Mouse (Mus musculus) ovary, postnatal 14 days (tissue): Measurements from ENCODE around the gene Tmem38b.

Experiments used
- DNase-seq: peaks from one replicate; pipeline ENCODE4 v3.0.0; 2022; ENCODE audit warnings: low spot score

Tmem38b gene

DNA sequence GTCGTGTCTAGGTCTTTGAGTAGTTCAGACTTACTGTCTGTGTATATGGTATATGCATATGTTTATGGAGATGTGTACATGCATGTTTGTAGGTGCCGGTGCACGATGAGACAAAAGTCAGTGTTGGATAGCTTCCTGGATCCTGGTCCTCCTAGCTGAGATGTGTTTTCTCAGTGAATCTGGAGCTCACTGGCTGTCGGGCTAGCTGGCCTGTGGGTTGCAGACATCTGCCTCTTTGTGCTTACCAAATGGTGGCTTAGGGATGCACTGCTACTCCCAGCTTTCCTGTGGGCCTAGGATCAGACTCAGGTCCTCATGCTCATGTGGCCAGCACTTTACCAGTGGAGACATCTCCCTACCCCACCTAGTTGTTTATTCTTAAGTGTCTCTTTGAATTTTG lies 4.2 kb downstream of the Tmem38b start:
- no peak for DNase-seq

DNA sequence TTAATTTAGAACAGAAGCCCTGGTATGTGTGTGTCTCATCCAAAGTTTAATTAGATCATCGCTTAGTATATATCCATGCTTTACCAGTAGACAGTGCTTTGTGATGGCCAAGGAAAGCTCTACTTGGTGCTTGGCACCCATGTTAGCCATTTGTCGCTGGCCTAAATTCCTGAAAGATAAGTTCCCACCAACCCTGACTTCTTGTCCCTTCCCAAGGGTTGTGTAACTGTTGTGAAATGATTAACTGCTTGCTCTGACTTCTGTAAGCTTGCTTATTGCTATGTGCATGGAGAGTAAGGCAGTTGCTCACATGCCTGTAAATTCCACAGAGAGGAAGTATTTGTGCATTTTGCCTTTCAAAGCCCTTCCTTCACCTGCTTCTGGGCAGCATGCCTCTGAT lies 4.7 kb downstream of the Tmem38b start:
- no peak for DNase-seq

DNA sequence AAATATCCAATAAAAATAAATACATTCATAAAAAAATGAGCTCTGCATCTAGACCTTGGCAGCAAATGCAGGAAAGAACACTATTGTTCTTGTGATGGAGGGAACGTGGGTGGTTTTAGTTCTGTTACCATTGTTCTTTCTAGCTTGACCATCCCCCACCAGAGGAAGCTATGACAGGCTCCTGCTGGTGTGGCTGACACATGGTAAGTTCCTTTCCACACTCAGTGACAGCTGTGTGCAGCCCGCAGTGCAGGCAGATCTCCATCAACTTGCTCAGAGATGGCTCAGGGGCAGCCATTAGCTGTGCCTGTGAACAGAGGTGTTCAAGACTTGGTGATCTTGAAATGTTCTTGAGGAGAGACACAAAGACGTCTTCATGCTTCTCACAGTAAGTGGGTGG lies 6.5 kb downstream of the Tmem38b start:
- no peak for DNase-seq

DNA sequence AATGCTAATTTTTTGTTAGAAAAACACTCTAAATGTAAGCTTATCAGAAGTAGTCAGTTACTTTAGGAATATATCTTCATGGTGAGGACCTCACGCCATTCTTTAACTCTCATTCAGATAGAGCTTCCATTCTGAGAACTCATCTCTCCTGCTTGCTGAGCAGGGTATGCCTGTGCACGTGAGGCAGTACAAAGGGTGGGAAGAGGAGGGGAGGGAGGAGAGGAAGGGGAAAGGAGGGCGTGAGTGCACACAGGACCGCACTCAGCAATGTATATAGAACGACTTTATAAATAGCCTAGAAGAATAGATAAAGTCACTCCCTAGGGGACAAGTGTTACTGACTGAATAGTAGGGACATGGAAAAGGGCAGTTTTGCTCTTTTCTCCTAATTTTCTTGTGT lies 11.1 kb downstream of the Tmem38b start:
- no peak for DNase-seq

DNA sequence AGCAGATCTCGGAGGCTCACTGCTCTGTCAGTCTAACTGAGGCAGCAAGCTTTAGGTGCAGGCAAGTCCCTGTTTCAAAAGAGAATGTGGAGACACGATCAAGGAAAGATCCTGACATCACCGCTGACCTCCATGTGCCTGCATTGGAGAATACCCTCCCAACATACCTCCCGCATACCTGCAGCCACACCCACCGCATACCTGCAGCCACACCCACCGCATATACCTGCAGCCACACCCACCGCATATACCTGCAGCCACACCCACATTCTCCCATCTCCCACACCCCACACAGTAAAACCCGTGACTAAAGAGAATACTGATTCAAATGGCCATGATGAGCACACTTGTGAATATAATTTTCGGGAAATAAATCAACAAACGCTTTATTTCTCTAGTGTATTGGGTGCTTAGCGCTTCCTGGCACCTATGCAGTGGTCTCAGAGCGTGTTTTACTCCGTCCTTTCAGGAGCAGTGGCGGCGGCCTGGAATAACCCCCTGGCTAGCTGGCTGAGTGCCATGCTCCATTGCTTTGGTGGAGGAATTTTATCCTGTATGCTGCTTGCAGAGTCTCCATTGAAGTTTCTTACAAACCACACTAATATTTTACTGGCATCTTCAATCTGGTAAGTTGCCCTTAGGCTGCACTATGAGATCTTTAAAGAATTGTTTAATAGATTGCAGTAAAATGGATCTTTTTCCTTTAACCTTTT lies 14.5 kb downstream of the Tmem38b start:
- peak; percentile 11 for DNase-seq

DNA sequence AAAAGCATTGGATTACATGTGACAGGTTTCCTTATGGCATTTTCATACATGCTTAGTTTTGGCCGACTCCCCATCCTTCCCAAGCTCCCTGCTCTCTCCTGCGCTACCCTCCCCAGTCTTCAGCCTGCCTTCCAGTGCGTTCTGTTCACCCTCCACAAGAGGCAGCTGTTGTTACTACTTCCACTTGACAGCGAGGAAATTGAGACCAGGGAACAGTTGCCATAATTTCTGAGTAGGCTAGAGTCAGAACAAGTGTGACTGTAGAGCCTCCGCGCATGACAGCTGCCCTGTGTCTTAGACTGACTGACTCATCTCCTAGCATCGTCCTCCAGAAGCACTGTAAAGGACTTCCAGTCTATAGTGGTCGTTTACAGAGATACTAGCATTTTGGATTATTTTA lies 17.7 kb downstream of the Tmem38b start:
- no peak for DNase-seq

DNA sequence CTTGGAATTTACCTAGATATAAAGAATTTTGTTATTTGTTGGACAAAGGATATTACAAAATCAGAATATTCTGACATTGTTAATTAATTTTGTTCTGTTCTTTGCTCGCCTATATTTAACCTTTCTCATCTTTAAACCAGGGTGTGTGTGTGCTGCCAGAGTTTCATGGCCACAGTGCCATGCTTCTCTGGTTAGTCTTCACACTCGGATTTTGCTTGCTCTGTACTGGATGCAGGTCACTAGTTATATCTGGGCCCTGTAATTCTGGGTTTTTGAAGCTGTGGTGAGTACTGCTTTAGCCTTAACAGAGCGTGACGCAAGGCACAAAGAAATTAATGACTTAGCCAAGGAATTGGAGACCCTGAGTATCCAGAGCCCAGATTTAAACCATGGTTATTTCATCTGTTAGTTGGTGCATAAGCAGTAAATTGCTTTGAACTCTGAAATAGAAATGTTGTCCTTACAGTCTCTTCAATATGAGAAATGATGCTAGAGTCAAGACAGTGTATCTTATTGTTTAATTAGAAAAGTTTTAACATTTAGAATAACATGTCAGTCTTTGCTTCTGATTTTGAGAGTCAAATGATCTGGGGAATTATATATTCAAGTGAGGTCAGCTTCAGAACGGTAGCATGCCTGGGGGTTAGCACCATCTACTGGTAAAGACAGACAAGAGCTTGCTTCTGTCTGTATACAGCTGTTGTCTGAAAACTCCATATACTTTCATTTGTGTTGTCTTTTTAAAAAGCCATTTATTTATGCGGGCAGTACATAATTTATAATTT lies 19.2 kb downstream of the Tmem38b start:
- DNase-seq: no peak

DNA sequence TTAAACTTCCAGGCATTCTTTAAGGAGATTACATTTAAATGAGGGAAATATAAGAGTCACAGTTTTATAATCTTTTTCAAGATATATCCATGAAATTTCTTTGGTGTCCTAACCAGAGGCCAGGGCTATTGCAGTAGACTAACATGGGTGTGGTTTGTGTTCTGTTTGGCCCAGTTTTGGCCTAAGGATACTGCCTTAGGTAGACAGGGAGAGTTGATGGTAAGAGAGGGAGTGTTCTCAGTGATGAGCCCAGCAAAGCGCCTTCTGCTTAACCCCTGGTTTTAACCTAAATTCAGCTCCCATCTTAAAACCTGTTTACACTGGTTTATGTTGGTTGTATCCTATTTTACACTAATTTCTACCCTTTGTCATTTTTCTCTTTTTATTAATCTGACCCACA lies 19.8 kb downstream of the Tmem38b start:
- DNase-seq: no peak

DNA sequence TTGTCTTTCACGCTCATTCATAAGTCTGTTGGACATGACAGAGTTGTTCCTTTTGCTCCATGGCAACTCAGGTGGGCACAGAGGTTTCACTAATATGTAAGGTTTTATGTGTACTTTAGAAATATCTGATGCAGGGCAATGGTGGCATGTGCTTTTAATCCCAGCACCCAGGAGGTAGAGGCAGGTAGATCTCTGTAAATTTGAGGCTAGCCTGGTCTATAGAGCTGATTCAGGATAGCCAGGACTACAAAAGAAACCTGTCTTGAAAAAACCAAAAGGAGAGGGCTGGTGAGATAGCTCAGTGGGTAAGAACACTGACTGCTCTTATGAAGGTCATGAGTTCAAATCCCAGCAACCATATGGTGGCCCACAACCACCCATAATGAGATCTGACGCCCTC lies 20.5 kb downstream of the Tmem38b start:
- DNase-seq: no peak

DNA sequence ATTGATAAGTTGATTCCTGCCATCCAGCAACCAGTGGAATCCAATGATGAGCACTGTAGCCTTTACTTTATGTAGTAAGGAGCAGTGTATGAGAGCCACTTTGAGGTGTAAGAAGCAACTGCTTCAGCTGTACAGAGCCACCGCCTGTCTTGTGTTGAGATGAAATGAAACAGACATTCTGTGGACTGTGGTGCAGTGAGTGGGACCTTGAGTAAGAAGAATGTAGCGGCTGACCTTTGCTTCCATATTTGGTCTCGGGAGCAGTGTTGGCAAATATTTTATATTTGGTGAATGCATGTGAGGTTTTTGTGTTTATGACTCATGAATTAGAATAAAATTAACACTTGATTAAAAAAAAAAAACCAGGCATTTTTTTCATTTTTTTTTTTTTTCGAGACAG lies 21.7 kb downstream of the Tmem38b start:
- DNase-seq: no peak

DNA sequence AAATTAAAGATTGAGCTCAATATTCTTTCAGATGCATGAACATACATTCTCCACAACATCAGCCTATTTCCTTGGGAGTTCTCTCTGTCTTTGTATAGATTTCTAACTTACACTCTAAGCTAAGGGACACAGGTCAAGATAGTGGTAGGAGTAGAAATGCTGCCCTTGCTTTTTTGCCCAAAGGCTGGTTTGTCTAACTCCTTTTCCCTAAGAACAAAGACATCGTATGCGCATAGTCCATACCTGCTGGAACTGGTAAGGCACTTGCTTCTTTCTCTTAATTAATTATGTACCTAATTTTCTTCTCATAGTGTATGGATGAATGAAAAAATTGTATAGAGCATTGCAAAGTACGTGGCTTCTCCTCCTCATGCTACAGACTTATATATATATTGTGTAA lies 22.5 kb downstream of the Tmem38b start:
- no peak for DNase-seq

DNA sequence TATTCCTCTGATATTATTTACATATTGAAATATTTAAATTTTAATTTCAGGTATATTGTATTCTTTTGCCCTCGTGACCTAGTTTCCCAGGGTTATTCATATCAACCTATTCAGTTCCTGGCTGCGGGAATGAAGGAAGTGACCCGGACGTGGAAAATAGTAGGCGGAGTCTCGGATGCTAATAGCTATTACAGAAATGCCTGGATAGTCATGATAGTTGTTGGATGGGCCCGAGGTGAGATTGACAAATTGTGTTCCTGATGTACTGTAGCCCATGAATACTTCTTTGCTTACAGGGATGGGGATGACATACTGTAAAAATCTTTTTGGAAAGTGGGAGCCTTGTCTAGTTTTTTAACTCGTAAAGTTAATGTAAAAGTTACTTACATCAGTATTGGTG lies 23.0 kb downstream of the Tmem38b start:
- DNase-seq: no peak

DNA sequence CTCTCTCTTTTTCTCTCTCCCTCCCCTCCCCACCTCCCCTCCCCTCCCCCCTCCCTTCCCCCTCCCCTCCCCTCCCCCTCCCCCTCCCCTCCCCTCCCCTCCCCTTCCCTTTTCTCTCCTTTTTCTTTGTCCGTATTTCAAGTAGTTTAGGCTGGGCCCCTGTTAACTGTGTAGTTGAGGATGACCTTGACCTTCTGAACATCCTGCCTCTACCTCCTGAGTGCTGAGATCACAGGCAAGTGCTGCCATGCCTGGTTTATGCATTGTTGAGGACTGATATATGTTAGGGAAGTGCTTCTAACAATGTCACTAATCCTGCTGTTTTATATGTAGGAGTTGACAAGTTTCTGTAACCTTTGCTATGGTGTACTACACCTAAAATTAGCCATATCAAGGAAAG lies 24.0 kb downstream of the Tmem38b start:
- no peak for DNase-seq

DNA sequence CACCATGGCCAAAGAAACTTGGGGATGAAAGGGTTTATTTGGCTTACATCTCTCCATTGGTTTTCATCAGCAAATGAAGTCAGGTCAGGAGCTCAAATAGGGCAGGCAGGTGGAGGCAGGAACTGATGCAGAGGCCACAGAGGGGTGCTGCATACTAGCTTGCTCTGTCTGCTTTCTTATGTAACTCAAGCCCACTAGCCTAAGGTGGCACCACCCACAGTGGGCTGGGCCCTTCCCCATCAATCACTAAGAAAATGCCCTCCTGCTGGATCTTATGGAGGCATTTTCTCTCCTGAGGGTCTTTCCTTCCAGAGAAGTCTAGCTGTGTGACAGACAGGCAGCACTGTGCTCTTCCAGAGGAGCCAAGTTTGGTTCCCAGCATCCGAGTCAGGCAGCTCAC lies 27.5 kb downstream of the Tmem38b start:
- DNase-seq: no peak

DNA sequence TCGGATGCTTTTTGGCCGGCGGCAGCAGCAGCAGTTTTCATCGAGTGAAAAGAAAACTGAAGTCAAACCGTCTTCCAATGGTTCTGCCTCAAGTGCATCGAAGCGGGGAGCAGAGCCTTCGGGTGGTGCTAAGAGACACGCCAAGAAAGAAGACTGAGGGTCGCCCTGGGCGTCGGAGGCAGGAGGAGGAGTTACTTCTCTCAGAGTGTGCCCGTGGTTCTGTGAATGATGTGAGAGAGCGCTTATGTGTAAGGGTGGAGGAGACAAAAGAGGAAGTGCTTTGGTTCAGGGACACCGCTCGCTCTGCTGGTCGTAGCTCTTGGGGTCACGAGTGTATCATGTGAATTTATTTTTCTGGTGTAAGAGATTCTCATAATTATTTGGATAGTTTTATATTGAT lies 34.1 kb downstream of the Tmem38b start:
- no peak for DNase-seq

DNA sequence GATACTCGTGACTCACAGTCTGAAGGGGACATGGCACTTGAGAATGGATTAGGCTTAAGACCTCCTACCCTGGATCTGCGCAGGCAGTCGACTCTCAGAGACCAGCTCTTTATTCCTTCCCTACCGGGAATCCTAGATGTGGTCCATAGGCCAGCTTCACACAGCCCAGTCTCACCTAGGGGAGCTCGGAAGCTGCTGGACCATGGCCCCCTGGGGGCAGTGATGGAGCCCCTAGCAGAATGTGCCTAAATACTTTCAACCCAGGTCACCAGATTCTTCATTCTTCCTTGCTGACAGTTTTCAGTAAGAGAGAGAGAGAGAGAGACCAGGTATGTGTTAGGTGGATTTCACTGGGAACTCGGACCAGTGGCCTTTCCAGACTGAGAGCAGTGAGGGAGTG lies 36.3 kb downstream of the Tmem38b start:
- no peak for DNase-seq

DNA sequence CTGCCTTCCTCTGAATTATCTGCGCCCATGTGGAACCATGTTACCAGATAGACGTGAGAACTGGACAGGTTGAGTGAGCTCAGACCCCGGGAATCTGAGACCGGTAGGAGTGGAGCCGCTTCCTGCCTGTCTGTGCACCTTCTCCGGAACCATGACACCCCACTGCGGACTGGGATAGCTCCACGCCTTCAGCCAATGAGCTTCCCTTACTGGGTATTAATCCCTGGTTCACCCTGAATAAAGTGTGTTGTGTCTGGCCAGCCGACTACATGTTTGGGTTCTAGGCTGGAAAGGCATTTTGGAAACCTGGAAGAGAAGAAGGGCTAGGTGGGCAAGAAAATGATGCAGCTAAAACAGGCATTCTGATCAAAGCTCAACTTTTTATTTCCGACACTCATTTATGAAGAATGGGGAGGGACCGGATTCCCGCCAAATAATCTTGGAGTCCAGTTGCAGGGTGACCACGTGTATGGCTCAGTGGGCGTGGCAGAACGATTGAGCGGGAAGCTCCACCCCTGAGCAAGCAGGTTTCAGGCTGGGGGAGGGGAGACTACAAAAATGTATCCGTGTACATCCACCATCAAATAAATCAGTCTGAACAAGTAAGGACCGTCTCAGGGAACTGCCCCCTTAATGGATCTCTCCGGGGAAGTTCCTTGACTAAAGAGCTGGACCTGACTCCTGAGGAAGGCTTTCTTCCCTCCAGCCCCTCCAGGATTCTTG lies 38.4 kb downstream of the Tmem38b start:
- DNase-seq: no peak

DNA sequence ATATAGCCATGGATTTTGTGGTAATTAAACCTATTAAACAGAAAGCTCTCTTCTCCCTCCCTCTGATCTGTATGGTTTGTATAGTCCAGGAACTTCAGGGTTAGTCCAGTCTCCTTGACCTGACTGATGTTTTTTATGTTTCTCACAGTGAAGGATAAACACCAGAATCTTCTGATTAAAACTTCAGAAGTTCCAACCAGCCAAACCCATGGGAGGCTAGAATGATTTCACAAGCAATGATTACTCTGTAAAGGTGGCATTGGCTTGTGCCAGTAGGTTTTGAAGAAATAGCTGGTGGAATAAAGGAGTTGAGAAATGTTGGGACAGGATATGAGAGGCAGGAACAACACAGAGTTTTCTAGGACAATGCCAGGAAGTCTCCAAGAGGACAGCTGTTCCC lies 40.6 kb downstream of the Tmem38b start:
- DNase-seq: no peak

DNA sequence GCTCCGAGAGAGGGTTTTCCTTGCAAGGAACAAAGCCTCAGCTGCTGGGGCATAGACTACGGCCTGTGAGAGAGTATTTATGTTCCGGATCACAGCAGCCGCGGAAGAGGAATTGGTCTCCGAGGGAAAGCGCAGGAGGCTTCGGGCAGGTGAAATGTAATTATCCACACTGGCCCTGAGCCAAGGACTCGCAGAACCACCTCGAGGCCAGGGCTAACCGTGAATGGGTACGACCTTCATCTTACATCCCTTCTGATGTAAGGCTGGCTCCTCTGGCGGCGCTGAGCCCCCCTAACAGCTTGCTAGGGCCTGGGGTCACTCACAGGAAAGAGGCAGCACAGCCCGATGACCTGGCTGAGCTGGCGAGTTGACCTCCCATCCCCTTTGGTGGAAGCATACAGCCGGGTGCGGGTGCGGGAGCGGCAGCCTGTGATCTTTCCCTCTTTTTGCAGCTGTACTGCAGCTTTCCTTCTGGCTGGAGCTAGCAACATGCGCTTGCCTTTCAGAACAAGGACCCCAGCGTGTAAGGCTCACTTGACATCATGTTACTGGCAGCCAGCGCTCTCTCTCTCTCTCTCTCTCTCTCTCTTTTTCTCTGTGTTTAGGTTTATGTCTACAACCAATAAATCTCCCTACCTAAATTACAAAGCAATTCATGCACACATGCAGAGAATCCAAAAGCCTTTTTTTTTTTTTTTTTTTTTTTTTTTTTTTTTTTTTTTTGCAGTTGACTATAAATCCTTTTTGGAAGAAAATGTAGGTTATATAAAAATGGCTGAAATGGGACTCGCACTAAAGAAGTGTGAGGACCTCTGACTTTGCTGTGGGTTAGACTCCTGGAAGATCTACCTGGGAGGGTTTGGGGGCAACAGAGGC lies 52.9 kb downstream of the Tmem38b start:
- DNase-seq: no peak

DNA sequence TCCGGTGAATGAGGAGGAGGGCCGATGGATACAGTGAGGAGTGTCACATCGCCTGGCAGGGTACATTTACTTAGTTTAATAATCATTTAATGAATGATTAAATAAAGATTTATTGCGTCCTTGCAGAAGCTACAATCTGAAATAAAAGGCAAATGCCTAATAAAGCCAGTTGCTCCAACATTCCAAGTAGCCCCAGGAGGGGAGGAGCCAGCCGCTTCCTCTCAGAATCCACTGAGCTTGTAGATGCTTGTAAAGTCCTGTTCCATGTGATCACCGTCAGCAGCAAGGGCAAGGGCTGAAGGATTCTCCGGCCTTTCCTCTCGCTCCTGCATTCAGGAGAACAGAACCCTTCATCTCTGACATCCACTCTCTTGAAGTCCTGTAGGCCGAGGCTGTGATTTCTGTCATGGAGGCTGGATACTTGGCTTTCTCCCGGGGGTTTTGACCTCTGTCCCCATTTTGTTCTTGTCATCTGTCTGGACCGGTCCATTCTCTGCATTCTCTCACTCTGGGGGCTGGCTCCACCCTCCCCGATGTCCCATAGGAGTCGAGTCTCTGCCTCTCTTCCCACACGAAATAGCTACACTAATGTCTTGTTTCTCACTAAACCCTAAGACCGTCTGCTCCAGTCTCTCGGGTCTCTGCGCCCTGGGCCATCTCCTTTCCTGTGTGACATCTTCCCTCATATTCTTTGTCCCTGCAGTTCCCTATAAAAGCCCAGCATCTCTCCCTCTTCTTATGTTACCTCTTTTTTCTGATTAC lies 57.3 kb downstream of the Tmem38b start:
- no peak for DNase-seq
